Mouse (Mus musculus) kidney, adult 8-10 months (tissue): ENCODE measurements at regions not wholly inside any gene's neighbourhood (a gene's known extent, or its start where the extent isn't known, plus 50 kb on each side); places are given as distances from the start of the nearest gene placed in this dataset.
A peak's percentile ranks its signal among the peaks of the same experiment; 100 is the strongest.
"Not testable (repeated sequence)": the region's sequence is repeated elsewhere in the genome, so short reads cannot be mapped to it uniquely, and the experiment has no call there.

Experiments
- DNase-seq, 2 experiments: peaks; one replicate each; pipeline ENCODE4 v3.0.0; 2022

DNA sequence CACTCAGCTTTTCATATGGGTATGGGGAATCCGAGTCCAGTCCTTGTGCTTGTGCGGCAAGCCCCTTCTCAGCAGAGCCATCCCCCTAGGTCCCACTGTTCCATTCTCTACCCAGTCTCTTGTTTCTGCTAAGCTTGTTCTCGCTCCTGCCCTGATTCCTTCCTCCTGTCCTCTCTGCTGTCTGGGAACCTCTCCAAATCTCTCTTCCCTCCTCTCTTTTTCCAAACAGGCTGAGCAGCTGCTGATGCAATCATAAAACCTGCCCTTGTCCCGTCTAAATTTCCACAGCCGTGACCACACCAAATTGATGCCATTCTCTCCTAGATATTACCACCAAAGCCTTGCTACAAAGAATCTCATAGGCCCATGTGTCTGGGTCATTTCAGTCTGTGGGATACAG, 103.4 kb upstream of the Gcfc2 start:
- DNase-seq: no peak

- peak in 1 of 2 experiments; percentile 19 for DNase-seq
These were observed 83.9 kb upstream of the Gcfc2 start for GRCm38 (mm10) chr6:81839474-81840153.

DNA sequence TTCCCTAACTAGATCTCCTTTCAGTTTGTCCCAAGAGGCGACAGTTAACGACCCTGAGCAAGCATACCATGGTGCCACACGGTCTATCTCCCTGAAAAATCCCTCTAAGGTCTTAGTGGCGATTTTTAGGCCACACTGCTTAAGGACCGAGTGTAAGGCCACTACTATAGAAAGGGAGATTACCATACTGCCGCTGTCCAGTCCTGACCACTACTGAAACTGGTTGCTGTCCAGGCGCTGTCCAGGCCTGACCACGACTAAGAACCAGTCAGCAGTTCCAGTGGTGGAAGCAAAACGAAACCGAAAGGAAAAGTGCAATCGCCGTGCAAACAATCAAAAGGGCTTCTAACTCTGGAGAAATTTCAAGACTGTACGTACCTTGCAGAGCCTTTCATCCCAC, 55.3 kb upstream of the Gcfc2 start:
- DNase-seq: not testable (repeated sequence)
